Mouse (Mus musculus) C2C12 (cell line): Measurements from ENCODE around the gene Csnk1e.

ENCODE experiments used
- CEBPB ChIP-seq: IDR thresholded peaks from one replicate; pipeline ENCODE4 v1.6.1; 2011; ENCODE audit warnings: low read depth, mild to moderate bottlenecking, control low read depth, moderate library complexity
- CTCF ChIP-seq: IDR thresholded peaks from one replicate; pipeline ENCODE4 v1.5.1; 2011; ENCODE audit not compliant: control insufficient read depth, insufficient read depth, insufficient read length
- FOSL1 ChIP-seq: IDR thresholded peaks from one replicate; pipeline ENCODE4 v1.8.0; 2011; ENCODE audit warnings: mild to moderate bottlenecking, low read length; ENCODE audit not compliant: poor library complexity, insufficient read depth, severe bottlenecking
- MAX ChIP-seq: IDR thresholded peaks from one replicate; pipeline ENCODE4 v1.6.1; 2011; ENCODE audit warnings: mild to moderate bottlenecking, control low read depth
- MYOD1 ChIP-seq: IDR thresholded peaks from one replicate; pipeline ENCODE4 v1.6.1; 2011; ENCODE audit warnings: low read depth; ENCODE audit not compliant: control insufficient read depth, insufficient read length
- MYOG ChIP-seq: IDR thresholded peaks from one replicate; pipeline ENCODE4 v1.6.1; 2011; ENCODE audit not compliant: control insufficient read depth, insufficient read length; ENCODE audit errors: extremely low read depth
- USF1 ChIP-seq: IDR thresholded peaks from one replicate; pipeline ENCODE4 v1.6.1; 2011; ENCODE audit warnings: low read depth, mild to moderate bottlenecking, control low read depth, moderate library complexity

DNA sequence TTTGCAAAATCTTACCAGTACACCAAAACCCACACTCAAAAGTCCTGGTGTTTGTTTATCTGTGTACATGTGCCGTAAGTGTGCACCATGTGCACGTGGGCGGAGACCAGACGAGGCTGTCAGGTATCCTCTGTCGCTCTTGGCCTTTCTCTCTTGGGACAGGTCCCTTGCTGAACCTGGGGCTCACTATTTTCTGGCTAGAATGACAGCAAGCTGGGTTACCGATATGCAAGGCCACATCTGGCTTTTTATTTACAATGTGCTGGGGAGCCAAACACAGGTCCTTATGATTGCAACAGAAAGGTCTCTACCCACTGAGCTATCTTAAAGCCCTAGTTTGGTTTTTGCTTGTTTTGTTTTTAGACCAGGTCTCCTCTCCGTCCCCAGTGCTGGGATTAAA lies 67.8 kb downstream of the Csnk1e start:
- TF ChIP-seq MYOG (no peak), MAX (no peak), CTCF (no peak), USF1 (no peak), MYOD1 (no peak), FOSL1 (no peak), CEBPB (no peak)
